In genomic region chr10:117656985-117657658, GRCm38 (mm10) we compare ENCODE assay signal across 32 mouse cellular contexts.
"Had no signal": no experiment of that assay in that cellular context is flagged by ENCODE, and none has a peak within 500 bp of the region (broad histone marks: within the 10 kb centered on the region; RNA-seq: fewer than 3 reads in every experiment).

No protein-coding gene starts in this region.

- H3K9ac ChIP-seq: limb, embryonic 12.5 days; limb, embryonic 13.5 days; limb, embryonic 15.5 days; liver, embryonic 12.5 days; liver, embryonic 13.5 days; liver, embryonic 14.5 days; liver, embryonic 15.5 days; liver, postnatal 0 days; lung, embryonic 14.5 days; lung, embryonic 15.5 days; midbrain, embryonic 12.5 days; midbrain, embryonic 13.5 days; midbrain, embryonic 15.5 days; neural tube, embryonic 12.5 days had no signal

- H3K36me3 ChIP-seq: limb, embryonic 10.5 days; limb, embryonic 12.5 days; limb, embryonic 13.5 days; limb, embryonic 15.5 days; liver, embryonic 12.5 days; liver, embryonic 13.5 days; liver, embryonic 15.5 days; lung, embryonic 15.5 days; midbrain, embryonic 10.5 days; midbrain, embryonic 12.5 days; midbrain, embryonic 13.5 days; midbrain, embryonic 15.5 days; neural tube, embryonic 12.5 days had no signal

- H3K9me3 ChIP-seq: limb, embryonic 10.5 days; limb, embryonic 12.5 days; limb, embryonic 13.5 days; limb, embryonic 15.5 days; liver, embryonic 12.5 days; liver, embryonic 13.5 days; liver, embryonic 15.5 days; lung, embryonic 15.5 days; megakaryocyte, embryonic 14.5 days; midbrain, embryonic 10.5 days; midbrain, embryonic 12.5 days; midbrain, embryonic 13.5 days; midbrain, embryonic 15.5 days; neural tube, embryonic 12.5 days had no signal

- H3K4me2 ChIP-seq: limb, embryonic 12.5 days; limb, embryonic 13.5 days; limb, embryonic 15.5 days; liver, embryonic 11.5 days; liver, embryonic 12.5 days; liver, embryonic 13.5 days; liver, embryonic 15.5 days; lung, embryonic 14.5 days; lung, embryonic 15.5 days; midbrain, embryonic 11.5 days; midbrain, embryonic 12.5 days; midbrain, embryonic 13.5 days; midbrain, embryonic 15.5 days; neural tube, embryonic 12.5 days had no signal

- H3K27ac ChIP-seq: limb, embryonic 10.5 days; limb, embryonic 12.5 days; limb, embryonic 13.5 days; limb, embryonic 15.5 days; liver, embryonic 12.5 days; liver, embryonic 13.5 days; liver, embryonic 14.5 days; liver, embryonic 15.5 days; lung, embryonic 15.5 days; macrophage; midbrain, embryonic 10.5 days; midbrain, embryonic 12.5 days; midbrain, embryonic 13.5 days; midbrain, embryonic 15.5 days; neural tube, embryonic 12.5 days had no signal

- H3K4me3 ChIP-seq: limb, embryonic 10.5 days; limb, embryonic 12.5 days; limb, embryonic 13.5 days; limb, embryonic 15.5 days; liver, embryonic 12.5 days; liver, embryonic 13.5 days; liver, embryonic 15.5 days; lung, embryonic 15.5 days; megakaryocyte, embryonic 14.5 days; midbrain, embryonic 10.5 days; midbrain, embryonic 12.5 days; midbrain, embryonic 13.5 days; midbrain, embryonic 15.5 days; myocyte; neural tube, embryonic 12.5 days had no signal

- DNase-seq: left cerebral cortex, postnatal 4 days; liver; liver, embryonic 13.5 days; liver, postnatal 0 days; lung, adult 18-20 months; lung, adult 2 months; lung, embryonic 14.5 days; lung, postnatal 10 days; lung, postnatal 14 days; lung, postnatal 36 days; lung, postnatal 4 days; midbrain, embryonic 14.5 days had no signal

- ATAC-seq: liver, embryonic 12.5 days; liver, postnatal 0 days; lung, postnatal 0 days; midbrain, embryonic 13.5 days; midbrain, embryonic 15.5 days; midbrain, embryonic 16.5 days had no signal

- H3K4me1 ChIP-seq: liver, embryonic 12.5 days; liver, embryonic 13.5 days; liver, embryonic 15.5 days; lung, embryonic 15.5 days; megakaryocyte, embryonic 14.5 days; midbrain, embryonic 12.5 days; midbrain, embryonic 13.5 days; midbrain, embryonic 15.5 days; neural tube, embryonic 12.5 days had no signal

- H3K27me3 ChIP-seq: limb, embryonic 12.5 days; limb, embryonic 13.5 days; limb, embryonic 15.5 days; liver, embryonic 12.5 days; liver, embryonic 13.5 days; liver, embryonic 15.5 days; lung, embryonic 15.5 days; midbrain, embryonic 12.5 days; midbrain, embryonic 13.5 days; midbrain, embryonic 15.5 days; neural tube, embryonic 12.5 days had no signal
